ENCODE assay signal across 9 mouse cellular contexts in the genomic region with DNA sequence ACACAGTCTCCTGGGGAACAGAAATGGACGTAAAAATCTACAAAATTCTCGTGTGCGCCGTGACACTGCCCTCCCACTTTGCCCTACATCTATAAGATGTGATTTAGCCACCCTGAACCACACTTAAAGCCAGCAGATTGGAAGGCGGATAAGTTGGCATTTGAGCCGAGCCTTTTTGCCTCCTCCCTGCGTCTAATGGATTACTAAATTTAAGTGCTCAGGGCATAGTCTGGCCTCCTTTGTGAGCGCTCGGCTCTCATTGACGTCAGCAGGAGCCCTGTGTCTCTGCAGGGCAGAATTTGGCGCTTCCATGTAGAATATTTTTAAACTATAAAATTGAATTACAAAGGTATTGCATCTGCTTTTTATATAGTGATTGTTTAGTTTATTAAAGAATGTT.
A peak's percentile ranks its signal among the peaks of the same experiment; 100 is the strongest.
DNase-seq lines count a peak whose midpoint lies in the region; ATAC-seq lines count a peak whose summit lies in the region.
"Had no signal": no experiment of that assay in that cellular context is flagged by ENCODE, and none has a peak within 500 bp of the region (broad histone marks: within the 10 kb centered on the region; RNA-seq: fewer than 3 reads in every experiment).

No protein-coding gene starts in this region.

- no peak for ATAC-seq in embryonic facial prominence, embryonic 13.5 days (ENCODE audit: insufficient number of reproducible peaks, insufficient read depth, low FRiP score, low TSS enrichment, low read depth)

- H3K27me3 ChIP-seq in embryonic facial prominence, embryonic 13.5 days: no peaks in the 10 kb centered on the region

- H3K4me2 ChIP-seq in embryonic facial prominence, embryonic 13.5 days: peak overlapping the region; percentile 33
- H3K4me2 ChIP-seq: liver, embryonic 11.5 days had no signal

- DNase-seq in adrenal gland, adult 8-10 months: peak; percentile 3
- no peak for DNase-seq in adrenal gland, adult 18-20 months (ENCODE audit: low spot score in 2 of 2)
- peak; percentile 22 for DNase-seq in 3134 (ENCODE audit: extremely low read depth, insufficient read length, low spot score)
- peak; percentile 49 to 51 for DNase-seq in kidney, postnatal 36 days
- DNase-seq in left cerebral cortex, postnatal 36 days (ENCODE audit: low spot score in 2 of 2): no peak
- DNase-seq in lung, postnatal 10 days: no peak
- DNase-seq in gastrocnemius, postnatal 25 days: no peak

- WGBS in embryonic facial prominence, embryonic 13.5 days: 31% methylated on average over 11 of the region's 11 CpGs

- no peaks in the 10 kb centered on the region for H3K9me3 ChIP-seq in embryonic facial prominence, embryonic 13.5 days

- intact Hi-C loops in left cerebral cortex, postnatal 36 days (cut with DNase I): no loop called here

- H3K27ac ChIP-seq in embryonic facial prominence, embryonic 13.5 days: peak overlapping the region; percentile 44; the same call in 1 of the 2 replicates

- H3K36me3 ChIP-seq in embryonic facial prominence, embryonic 13.5 days: no peaks in the 10 kb centered on the region

- peaks cover 20% of the 10 kb centered on the region for H3K4me1 ChIP-seq in embryonic facial prominence, embryonic 13.5 days

- no peak overlapping the region for H3K4me3 ChIP-seq in embryonic facial prominence, embryonic 13.5 days

- H3K9ac ChIP-seq in embryonic facial prominence, embryonic 13.5 days: 0 out of 2 replicates have a peak overlapping the region, but pooled peaks have one; percentile 33

Comparison
In these comparisons a context has a peak if more than half of its experiments do, and no peak if none do; other contexts are left out.
1. DNase-seq: peak in adrenal gland, adult 8-10 months (single experiment), 3134 (single experiment) and kidney, postnatal 36 days (2 of 2); none in adrenal gland, adult 18-20 months (0 of 2), left cerebral cortex, postnatal 36 days (0 of 2), lung, postnatal 10 days (single experiment) and gastrocnemius, postnatal 25 days (single experiment).